In genomic region chr1:135363446-135363845, GRCm38 (mm10) we compare ENCODE assay signal across 32 mouse cellular contexts. TPM values are rescaled to one million over a fixed set of nuclear protein-coding genes. Genes with fewer than 3 reads are reported as not detected.
DNase-seq lines count a peak whose midpoint lies in the region; ATAC-seq and TF ChIP-seq lines count a peak whose summit lies in the region.
"Had no signal": no experiment of that assay in that cellular context is flagged by ENCODE, and none has a peak within 500 bp of the region (broad histone marks: within the 10 kb centered on the region; RNA-seq: fewer than 3 reads in every experiment).

No protein-coding gene starts in this region.

- no peak overlapping the region for H3K4me3 ChIP-seq in heart, embryonic 15.5 days
- H3K4me3 ChIP-seq in lung, embryonic 14.5 days (ENCODE audit: low read depth, low read length), result no peak overlapping the region
- no peak overlapping the region for H3K4me3 ChIP-seq in kidney, embryonic 14.5 days (ENCODE audit: low read length)
- H3K4me3 ChIP-seq: embryonic facial prominence, embryonic 12.5 days; forebrain, embryonic 10.5 days; forebrain, embryonic 15.5 days; heart, embryonic 10.5 days; hindbrain, embryonic 15.5 days; megakaryocyte, embryonic 14.5 days; neural tube, embryonic 15.5 days; stomach, embryonic 15.5 days had no signal

- 73% methylated on average over 8 of the region's 8 CpGs for WGBS in heart, embryonic 15.5 days
- WGBS in lung, embryonic 14.5 days, result 40% methylated on average over 8 of the region's 8 CpGs
- WGBS in kidney, embryonic 14.5 days, result 80% methylated on average over 8 of the region's 8 CpGs

- no peaks in the 10 kb centered on the region for H3K9me3 ChIP-seq in heart, embryonic 15.5 days (replicated peaks)
- H3K9me3 ChIP-seq in lung, embryonic 14.5 days (ENCODE audit: low read depth, low read length), result 0 out of 2 replicates have a peak, but pooled peaks cover 2% of the 10 kb centered on the region
- no peaks in the 10 kb centered on the region for H3K9me3 ChIP-seq in kidney, embryonic 14.5 days (ENCODE audit: control insufficient read depth, low read length)
- H3K9me3 ChIP-seq: embryonic facial prominence, embryonic 12.5 days; forebrain, embryonic 15.5 days; heart, embryonic 10.5 days; hindbrain, embryonic 15.5 days; neural tube, embryonic 15.5 days; stomach, embryonic 15.5 days had no signal

- H3K4me2 ChIP-seq in heart, embryonic 15.5 days, result no peak overlapping the region
- H3K4me2 ChIP-seq in lung, embryonic 14.5 days, result no peak overlapping the region
- H3K4me2 ChIP-seq in kidney, embryonic 14.5 days (replicated peaks; ENCODE audit: low read depth, low read length), result no peak overlapping the region
- H3K4me2 ChIP-seq: embryonic facial prominence, embryonic 12.5 days; forebrain, embryonic 15.5 days; hindbrain, embryonic 15.5 days; neural tube, embryonic 15.5 days; stomach, embryonic 15.5 days had no signal

- H3K27ac ChIP-seq in heart, embryonic 15.5 days, result peak overlapping the region; percentile 33; the same call in 1 of the 2 replicates
- no peak overlapping the region for H3K27ac ChIP-seq in lung, embryonic 14.5 days (ENCODE audit: low read depth)
- no peak overlapping the region for H3K27ac ChIP-seq in kidney, embryonic 14.5 days (ENCODE audit: low read depth, low read length)
- H3K27ac ChIP-seq: embryonic facial prominence, embryonic 12.5 days; forebrain, embryonic 10.5 days; forebrain, embryonic 15.5 days; heart, embryonic 10.5 days; hindbrain, embryonic 15.5 days; liver, embryonic 14.5 days; neural tube, embryonic 15.5 days; stomach, embryonic 15.5 days had no signal

- no peak for TF ChIP-seq CTCF in lung, embryonic 14.5 days (IDR thresholded peaks at IDR 0.05; ENCODE audit: low read depth)

- DNase-seq in heart, postnatal 10 days, result no peak
- DNase-seq in NIH3T3 (ENCODE audit: low read depth), result peak; percentile 35
- peak; percentile 45 for DNase-seq in lung, embryonic 14.5 days
- peak; percentile 83 for DNase-seq in lung, postnatal 36 days
- no peak for DNase-seq in urinary bladder, adult 2 months (ENCODE audit: low spot score)
- no peak for DNase-seq in layer of hippocampus, postnatal 14 days (ENCODE audit: low spot score in 2 of 2)
- DNase-seq: adrenal gland, adult 8-10 months; cerebellum, adult 9-10 months; cerebellum, postnatal 36 days; gastrocnemius, postnatal 25 days; heart, adult 11 months; heart, postnatal 4 days; kidney, adult 18-20 months; kidney, postnatal 4 days; layer of hippocampus, postnatal 36 days; liver; midbrain, embryonic 14.5 days; thymus, postnatal 14 days had no signal

- peaks cover 16% of the 10 kb centered on the region for H3K4me1 ChIP-seq in heart, embryonic 15.5 days (replicated peaks)
- H3K4me1 ChIP-seq in lung, embryonic 14.5 days (ENCODE audit: insufficient read depth), result no peaks in the 10 kb centered on the region
- no peaks in the 10 kb centered on the region for H3K4me1 ChIP-seq in kidney, embryonic 14.5 days (ENCODE audit: control insufficient read depth, insufficient read depth, low read length)
- H3K4me1 ChIP-seq: embryonic facial prominence, embryonic 12.5 days had no signal

- 0 out of 2 replicates have a peak, but pooled peaks cover 4% of the 10 kb centered on the region for H3K27me3 ChIP-seq in heart, embryonic 15.5 days
- no peaks in the 10 kb centered on the region for H3K27me3 ChIP-seq in lung, embryonic 14.5 days (ENCODE audit: insufficient read depth, low read length)
- H3K27me3 ChIP-seq in kidney, embryonic 14.5 days (ENCODE audit: control insufficient read depth, insufficient read depth, low read length), result no peaks in the 10 kb centered on the region
- H3K27me3 ChIP-seq: CH12.LX; embryonic facial prominence, embryonic 12.5 days; forebrain, embryonic 15.5 days; hindbrain, embryonic 15.5 days; neural tube, embryonic 15.5 days; stomach, embryonic 15.5 days had no signal

- ATAC-seq in heart, embryonic 15.5 days (replicated peaks; ENCODE audit: insufficient number of reproducible peaks, insufficient read depth, low FRiP score, low read depth), result no peak
- ATAC-seq in lung, embryonic 14.5 days (ENCODE audit: insufficient read depth), result no peak
- no peak for ATAC-seq in kidney, embryonic 14.5 days (ENCODE audit: low FRiP score, low TSS enrichment)
- ATAC-seq: forebrain, embryonic 15.5 days; inflammation-experienced regulatory T-cells, adult 6 months had no signal

- intact Hi-C loops in heart, postnatal 10 days (cut with DNase I), result no loop called here

- H3K36me3 ChIP-seq in heart, embryonic 15.5 days, result no peaks in the 10 kb centered on the region
- H3K36me3 ChIP-seq in lung, embryonic 14.5 days (ENCODE audit: insufficient read depth), result no peaks in the 10 kb centered on the region
- no peaks in the 10 kb centered on the region for H3K36me3 ChIP-seq in kidney, embryonic 14.5 days (ENCODE audit: control insufficient read depth, insufficient read depth, low read length)
- H3K36me3 ChIP-seq: embryonic facial prominence, embryonic 12.5 days; forebrain, embryonic 10.5 days; forebrain, embryonic 15.5 days; hindbrain, embryonic 15.5 days; neural tube, embryonic 15.5 days; stomach, embryonic 15.5 days had no signal

- H3K9ac ChIP-seq in heart, embryonic 15.5 days, result no peak overlapping the region
- H3K9ac ChIP-seq in lung, embryonic 14.5 days, result no peak overlapping the region
- H3K9ac ChIP-seq in kidney, embryonic 14.5 days (ENCODE audit: low read depth, low read length), result no peak overlapping the region
- H3K9ac ChIP-seq: embryonic facial prominence, embryonic 12.5 days; forebrain, embryonic 15.5 days; hindbrain, embryonic 15.5 days; liver, embryonic 14.5 days; neural tube, embryonic 15.5 days; stomach, embryonic 15.5 days had no signal

RNA-seq across cellular contexts. Expression of gene Shisa4, which starts 11.6 kb away (rescaled TPM):
- polyA plus RNA-seq in heart, embryonic 15.5 days (2015; fragmentation: Nextera tagmentation; extraction: Ambion mirVana), result 26.0 and 33.0 TPM in 2 replicates
- total RNA-seq in heart, postnatal 10 days (2021), result 1 to 10 TPM; 7.2 to 7.8 TPM
- 26.1 and 31.2 TPM in 2 replicates for polyA plus RNA-seq in lung, embryonic 14.5 days (2014; fragmentation: Nextera tagmentation; extraction: Ambion mirVana)
- 33.0 and 39.6 TPM in 2 replicates for polyA plus RNA-seq in kidney, embryonic 14.5 days (2014; fragmentation: Nextera tagmentation; extraction: Ambion mirVana)
- 16.8 and 17.7 TPM in 2 replicates for polyA plus RNA-seq in urinary bladder, adult 2 months (2012; rRNA removed)
- 100 to 1,000 TPM; 130 to 131 TPM for total RNA-seq in layer of hippocampus, postnatal 14 days (2021)
- total RNA-seq: monocyte, adult 5-6 weeks had no signal
- polyA plus RNA-seq: inflammation-experienced regulatory T-cells, adult 6 months had no signal

RNA-seq across cellular contexts. Expression of gene Lmod1, which starts 38.8 kb away (rescaled TPM):
- polyA plus RNA-seq in heart, embryonic 15.5 days (2015; fragmentation: Nextera tagmentation; extraction: Ambion mirVana), result 2.0 and 3.6 TPM in 2 replicates
- 1 to 10 TPM; 1.7 to 3.0 TPM for total RNA-seq in heart, postnatal 10 days (2021)
- 3.1 and 3.8 TPM in 2 replicates for polyA plus RNA-seq in lung, embryonic 14.5 days (2014; fragmentation: Nextera tagmentation; extraction: Ambion mirVana)
- 0.27 and 0.55 TPM in 2 replicates for polyA plus RNA-seq in kidney, embryonic 14.5 days (2014; fragmentation: Nextera tagmentation; extraction: Ambion mirVana)
- 146 and 250 TPM in 2 replicates for polyA plus RNA-seq in urinary bladder, adult 2 months (2012; rRNA removed)
- total RNA-seq in layer of hippocampus, postnatal 14 days (2021), result under 1 TPM; 0.50 to 0.53 TPM
- total RNA-seq: CH12.LX; monocyte, adult 5-6 weeks had no signal
- polyA plus RNA-seq: inflammation-experienced regulatory T-cells, adult 6 months had no signal

RNA-seq across cellular contexts. Expression of gene Timm17a, which starts 49.9 kb away (rescaled TPM):
- 287 and 387 TPM in 2 replicates for polyA plus RNA-seq in heart, embryonic 15.5 days (2015; fragmentation: Nextera tagmentation; extraction: Ambion mirVana)
- 100 to 1,000 TPM; 406 to 428 TPM for total RNA-seq in heart, postnatal 10 days (2021)
- 177 and 189 TPM in 2 replicates for polyA plus RNA-seq in lung, embryonic 14.5 days (2014; fragmentation: Nextera tagmentation; extraction: Ambion mirVana)
- polyA plus RNA-seq in kidney, embryonic 14.5 days (2014; fragmentation: Nextera tagmentation; extraction: Ambion mirVana), result 213 and 232 TPM in 2 replicates
- 80.8 and 92.8 TPM in 2 replicates for polyA plus RNA-seq in urinary bladder, adult 2 months (2012; rRNA removed)
- total RNA-seq in layer of hippocampus, postnatal 14 days (2021), result 100 to 1,000 TPM; 169 to 172 TPM

Comparison
In these comparisons a context has a peak if more than half of its experiments do, and no peak if none do; other contexts are left out.
1. DNase-seq: peak in NIH3T3 (single experiment), lung, embryonic 14.5 days (single experiment) and lung, postnatal 36 days (single experiment); none in heart, postnatal 10 days (0 of 2), urinary bladder, adult 2 months (single experiment) and layer of hippocampus, postnatal 14 days (0 of 2).
2. RNA of gene Lmod1, which starts 38.8 kb away (polyA plus RNA-seq): 146 to 250 TPM in urinary bladder, adult 2 months; 3.1 to 3.8 TPM in lung, embryonic 14.5 days, 2.0 to 3.6 TPM in heart, embryonic 15.5 days and 0.27 to 0.55 TPM in kidney, embryonic 14.5 days; every median in the first group is over 10 times any median in the second.